Mouse (Mus musculus) ES-Bruce4 (cell line): ENCODE data around the gene Dzip3. TPM values are rescaled to one million over a fixed set of nuclear protein-coding genes. Genes with fewer than 3 reads are reported as not detected.

Source experiments
- H3K27ac ChIP-seq: 2 replicates; pipeline ENCODE4 v1.5.1; 2012; ENCODE audit warnings: low read length, inconsistent platforms; ENCODE audit not compliant: insufficient read depth
- H3K27me3 ChIP-seq: 2 replicates; pipeline ENCODE4 v1.6.1; 2012; ENCODE audit warnings: mild to moderate bottlenecking, low read length, inconsistent platforms; ENCODE audit not compliant: control insufficient read depth, poor library complexity, insufficient read depth, severe bottlenecking
- H3K36me3 ChIP-seq: 2 replicates; pipeline ENCODE4 v1.6.1; 2012; ENCODE audit warnings: inconsistent platforms, mild to moderate bottlenecking, low read length, moderate library complexity; ENCODE audit not compliant: control insufficient read depth, poor library complexity, insufficient read depth, severe bottlenecking
- H3K4me1 ChIP-seq: one replicate; pipeline ENCODE4 v1.8.1; 2011; ENCODE audit warnings: low read length; ENCODE audit not compliant: control insufficient read depth, insufficient read depth
- H3K4me3 ChIP-seq: 2 replicates; pipeline ENCODE4 v1.5.1; 2011; ENCODE audit warnings: low read depth, mild to moderate bottlenecking, low read length
- H3K9ac ChIP-seq: 2 replicates; pipeline ENCODE4 v1.6.1; 2012; ENCODE audit warnings: low read depth, mild to moderate bottlenecking, inconsistent platforms; ENCODE audit not compliant: poor library complexity, severe bottlenecking
- H3K9me3 ChIP-seq: replicated peaks from 2 replicates; pipeline ENCODE4 v1.6.1; 2012; ENCODE audit warnings: mild to moderate bottlenecking, low read length, inconsistent platforms; ENCODE audit not compliant: control insufficient read depth, poor library complexity, insufficient read depth, severe bottlenecking
- CTCF ChIP-seq: IDR thresholded peaks from one replicate; pipeline ENCODE4 v1.8.1; 2011; ENCODE audit warnings: low read depth, low read length
- EP300 ChIP-seq: IDR thresholded peaks from 2 replicates; pipeline ENCODE4 v1.6.1; 2011; ENCODE audit warnings: low read depth, low read length; ENCODE audit not compliant: insufficient read depth
- POLR2A ChIP-seq: IDR thresholded peaks from one replicate; pipeline ENCODE4 v1.8.1; 2011; ENCODE audit warnings: low read length; ENCODE audit not compliant: insufficient read depth
- polyA plus RNA-seq: library from polyadenylated mRNA; stranded (reverse); fragments of >200 nt; gene quantifications from 2 replicates; pipeline ENCODE4 v1.2.4, GENCODE M21; 2011; ENCODE audit warnings: low read depth; ENCODE audit not compliant: missing spikeins, insufficient read depth, insufficient read length

The Dzip3 gene
- polyA plus RNA-seq, 1 experiment, result 39.4 TPM

GRCm38 (mm10) chr16:48911184-48911583, 82.8 kb downstream of the Dzip3 start:
- no peak overlapping the region for H3K4me3 ChIP-seq
- TF ChIP-seq CTCF, result no peak
- TF ChIP-seq EP300, result no peak
- TF ChIP-seq POLR2A, result no peak
- no peaks in the 10 kb centered on the region for H3K4me1 ChIP-seq
- no peaks in the 10 kb centered on the region for H3K9me3 ChIP-seq
- no peak overlapping the region for H3K27ac ChIP-seq
- H3K27me3 ChIP-seq, result no peaks in the 10 kb centered on the region
- no peak overlapping the region for H3K9ac ChIP-seq
- H3K36me3 ChIP-seq, result no peaks in the 10 kb centered on the region

GRCm38 (mm10) chr16:48899868-48900267, 94.1 kb downstream of the Dzip3 start:
- Histone ChIP-seq H3K27me3 (no peaks in the 10 kb centered on the region), H3K9me3 (no peaks in the 10 kb centered on the region), H3K27ac (no peak overlapping the region), H3K9ac (no peak overlapping the region), H3K36me3 (no peaks in the 10 kb centered on the region), H3K4me1 (no peaks in the 10 kb centered on the region), H3K4me3 (no peak overlapping the region)
- TF ChIP-seq POLR2A (no peak), EP300 (no peak), CTCF (no peak)

GRCm38 (mm10) chr16:48890733-48891132, 103.2 kb downstream of the Dzip3 start:
- Histone ChIP-seq H3K27ac (no peak overlapping the region), H3K27me3 (no peaks in the 10 kb centered on the region), H3K9ac (no peak overlapping the region), H3K4me3 (no peak overlapping the region), H3K36me3 (no peaks in the 10 kb centered on the region), H3K9me3 (no peaks in the 10 kb centered on the region), H3K4me1 (no peaks in the 10 kb centered on the region)
- TF ChIP-seq POLR2A, result no peak
- TF ChIP-seq EP300, result no peak
- no peak for TF ChIP-seq CTCF

Other genes starting within 250 kb of the Dzip3 start
- gene Trat1, start 222.1 kb downstream of the Dzip3 start, polyA plus RNA-seq, result not detected in 2 replicates
- not detected in 2 replicates for gene Retnlb, start 177.3 kb downstream of the Dzip3 start, polyA plus RNA-seq
- not detected in 2 replicates for gene Retnla, start 151.6 kb downstream of the Dzip3 start, polyA plus RNA-seq
- not detected in 2 replicates for gene Retnlg, start 121.5 kb downstream of the Dzip3 start, polyA plus RNA-seq
- gene Cip2a, start within 50 bp of the Dzip3 start, polyA plus RNA-seq, result 119 and 120 TPM in 2 replicates
- not detected in 2 replicates for gene Myh15, start 63.3 kb upstream of the Dzip3 start, polyA plus RNA-seq